Mouse (Mus musculus): ENCODE measurements at regions not wholly inside any gene's neighbourhood (a gene's known extent, or its start where the extent isn't known, plus 50 kb on each side); places are given as distances from the start of the nearest gene placed in this dataset.

GRCm38 (mm10) chr3:147930811-147931251, 1059.5 kb downstream of the Adgrl2 start:
- no peak for ATAC-seq (ENCODE audit: low FRiP score, low read depth)
- H3K9me3 ChIP-seq, result no peaks in the 10 kb centered on the region
- H3K27ac ChIP-seq (replicated peaks), result no peak overlapping the region
- no peak overlapping the region for H3K9ac ChIP-seq (replicated peaks)
- H3K4me1 ChIP-seq, result peaks cover 4% of the 10 kb centered on the region; the same call in 1 of the 2 replicates
- no peaks in the 10 kb centered on the region for H3K27me3 ChIP-seq
- 81% methylated on average over 6 of the region's 6 CpGs for WGBS
- no peak overlapping the region for H3K4me2 ChIP-seq (replicated peaks)
- H3K36me3 ChIP-seq, result no peaks in the 10 kb centered on the region
- H3K4me3 ChIP-seq, result no peak overlapping the region

- Histone ChIP-seq H3K27me3 (no peaks in the 10 kb centered on the region), H3K27ac (replicated peaks) (no peak overlapping the region), H3K4me1 (no peaks in the 10 kb centered on the region), H3K4me2 (replicated peaks) (no peak overlapping the region), H3K9me3 (no peaks in the 10 kb centered on the region), H3K36me3 (no peaks in the 10 kb centered on the region), H3K9ac (replicated peaks) (no peak overlapping the region), H3K4me3 (no peak overlapping the region)
- ATAC-seq (ENCODE audit: low FRiP score, low read depth), result no peak
- WGBS, result 93% methylated on average over 2 of the region's 2 CpGs
These were observed 1068.0 kb downstream of the Ttll7 start for GRCm38 (mm10) chr3:147920181-147920580.

GRCm38 (mm10) chr3:147919701-147920100, 1067.5 kb downstream of the Ttll7 start:
- H3K4me2 ChIP-seq (replicated peaks), result no peak overlapping the region
- H3K36me3 ChIP-seq, result no peaks in the 10 kb centered on the region
- no peak for ATAC-seq (ENCODE audit: low FRiP score, low read depth)
- WGBS, result 89% methylated on average over 3 of the region's 3 CpGs
- H3K27me3 ChIP-seq, result no peaks in the 10 kb centered on the region
- no peaks in the 10 kb centered on the region for H3K9me3 ChIP-seq
- no peak overlapping the region for H3K27ac ChIP-seq (replicated peaks)
- no peak overlapping the region for H3K9ac ChIP-seq (replicated peaks)
- H3K4me1 ChIP-seq, result no peaks in the 10 kb centered on the region
- H3K4me3 ChIP-seq, result no peak overlapping the region

GRCm38 (mm10) chr3:147919146-147919545, 1067.0 kb downstream of the Ttll7 start:
- 92% methylated on average over 4 of the region's 4 CpGs for WGBS
- ATAC-seq (ENCODE audit: low FRiP score, low read depth), result no peak
- no peaks in the 10 kb centered on the region for H3K9me3 ChIP-seq
- H3K4me1 ChIP-seq, result peaks cover 2% of the 10 kb centered on the region
- H3K4me3 ChIP-seq, result no peak overlapping the region
- H3K27ac ChIP-seq (replicated peaks), result no peak overlapping the region
- no peak overlapping the region for H3K4me2 ChIP-seq (replicated peaks)
- H3K9ac ChIP-seq (replicated peaks), result no peak overlapping the region
- no peaks in the 10 kb centered on the region for H3K36me3 ChIP-seq
- no peaks in the 10 kb centered on the region for H3K27me3 ChIP-seq

GRCm38 (mm10) chr3:147896751-147897150, 1044.6 kb downstream of the Ttll7 start:
- Histone ChIP-seq H3K9me3 (no peaks in the 10 kb centered on the region), H3K27me3 (no peaks in the 10 kb centered on the region), H3K4me1 (no peaks in the 10 kb centered on the region), H3K36me3 (no peaks in the 10 kb centered on the region), H3K27ac (replicated peaks) (no peak overlapping the region), H3K4me3 (no peak overlapping the region), H3K9ac (replicated peaks) (no peak overlapping the region), H3K4me2 (replicated peaks) (no peak overlapping the region)
- ATAC-seq (ENCODE audit: low FRiP score, low read depth), result no peak
- WGBS, result 78% methylated on average over 1 of the region's 1 CpGs

GRCm38 (mm10) chr3:147891682-147892081, 1039.5 kb downstream of the Ttll7 start:
- no peak overlapping the region for H3K9ac ChIP-seq (replicated peaks)
- H3K27me3 ChIP-seq, result no peaks in the 10 kb centered on the region
- 79% methylated on average over 5 of the region's 5 CpGs for WGBS
- H3K9me3 ChIP-seq, result no peaks in the 10 kb centered on the region
- H3K36me3 ChIP-seq, result no peaks in the 10 kb centered on the region
- no peak overlapping the region for H3K4me3 ChIP-seq
- H3K27ac ChIP-seq (replicated peaks), result no peak overlapping the region
- H3K4me1 ChIP-seq, result no peaks in the 10 kb centered on the region
- no peak overlapping the region for H3K4me2 ChIP-seq (replicated peaks)
- ATAC-seq (ENCODE audit: low FRiP score, low read depth), result no peak

- WGBS, result 60% methylated on average over 10 of the region's 10 CpGs
- no peak overlapping the region for H3K4me2 ChIP-seq (replicated peaks)
- no peaks in the 10 kb centered on the region for H3K27me3 ChIP-seq
- no peak overlapping the region for H3K9ac ChIP-seq (replicated peaks)
- no peaks in the 10 kb centered on the region for H3K9me3 ChIP-seq
- H3K36me3 ChIP-seq, result no peaks in the 10 kb centered on the region
- H3K27ac ChIP-seq (replicated peaks), result no peak overlapping the region
- peaks cover 13% of the 10 kb centered on the region for H3K4me1 ChIP-seq
- ATAC-seq (ENCODE audit: low FRiP score, low read depth), result peak; percentile 50; the same call in 1 of the 2 replicates
- H3K4me3 ChIP-seq, result no peak overlapping the region
These were observed 1034.2 kb downstream of the Ttll7 start for GRCm38 (mm10) chr3:147886261-147886893.

GRCm38 (mm10) chr3:147882936-147883645, 1030.9 kb downstream of the Ttll7 start:
- H3K4me2 ChIP-seq (replicated peaks), result no peak overlapping the region

GRCm38 (mm10) chr3:147878690-147879089, 1026.5 kb downstream of the Ttll7 start:
- Histone ChIP-seq H3K4me2 (replicated peaks) (no peak overlapping the region), H3K4me3 (no peak overlapping the region), H3K9me3 (no peaks in the 10 kb centered on the region), H3K27ac (replicated peaks) (no peak overlapping the region), H3K9ac (replicated peaks) (no peak overlapping the region), H3K4me1 (peaks cover 10% of the 10 kb centered on the region), H3K27me3 (no peaks in the 10 kb centered on the region), H3K36me3 (no peaks in the 10 kb centered on the region)
- ATAC-seq (ENCODE audit: low FRiP score, low read depth), result no peak
- 72% methylated on average over 3 of the region's 3 CpGs for WGBS

More at GRCm38 (mm10) chr3:147882936-147883645, 1030.9 kb downstream of the Ttll7 start:
- no peaks in the 10 kb centered on the region for H3K9me3 ChIP-seq
- H3K4me1 ChIP-seq, result peaks cover 13% of the 10 kb centered on the region
- peak overlapping the region; percentile 39; the same call in 1 of the 2 replicates for H3K27ac ChIP-seq (replicated peaks)
- peak; percentile 72; the same call in 1 of the 2 replicates for ATAC-seq (ENCODE audit: low FRiP score, low read depth)
- no peak overlapping the region for H3K9ac ChIP-seq (replicated peaks)
- no peaks in the 10 kb centered on the region for H3K27me3 ChIP-seq
- no peaks in the 10 kb centered on the region for H3K36me3 ChIP-seq
- WGBS, result 66% methylated on average over 10 of the region's 10 CpGs
- no peak overlapping the region for H3K4me3 ChIP-seq

- 73% methylated on average over 3 of the region's 3 CpGs for WGBS
- no peaks in the 10 kb centered on the region for H3K4me1 ChIP-seq
- no peak for ATAC-seq (ENCODE audit: low FRiP score, low read depth)
- no peaks in the 10 kb centered on the region for H3K9me3 ChIP-seq
- no peak overlapping the region for H3K27ac ChIP-seq (replicated peaks)
- H3K9ac ChIP-seq (replicated peaks), result no peak overlapping the region
- no peaks in the 10 kb centered on the region for H3K36me3 ChIP-seq
- no peaks in the 10 kb centered on the region for H3K27me3 ChIP-seq
- no peak overlapping the region for H3K4me2 ChIP-seq (replicated peaks)
- no peak overlapping the region for H3K4me3 ChIP-seq
These were observed 1016.1 kb downstream of the Ttll7 start for GRCm38 (mm10) chr3:147868281-147868680.

GRCm38 (mm10) chr3:147853346-147853745, 1001.2 kb downstream of the Ttll7 start:
- no peak overlapping the region for H3K9ac ChIP-seq (replicated peaks)
- H3K9me3 ChIP-seq, result no peaks in the 10 kb centered on the region
- WGBS, result 86% methylated on average over 4 of the region's 4 CpGs
- no peaks in the 10 kb centered on the region for H3K36me3 ChIP-seq
- ATAC-seq (ENCODE audit: low FRiP score, low read depth), result no peak
- no peak overlapping the region for H3K4me2 ChIP-seq (replicated peaks)
- H3K27ac ChIP-seq (replicated peaks), result no peak overlapping the region
- no peaks in the 10 kb centered on the region for H3K27me3 ChIP-seq
- no peak overlapping the region for H3K4me3 ChIP-seq
- H3K4me1 ChIP-seq, result peaks cover 3% of the 10 kb centered on the region; the same call in 1 of the 2 replicates

- ATAC-seq (ENCODE audit: low FRiP score, low read depth), result no peak
- WGBS, result 81% methylated on average over 2 of the region's 2 CpGs
These were observed 1000.7 kb downstream of the Ttll7 start for GRCm38 (mm10) chr3:147852830-147853229.

More at GRCm38 (mm10) chr3:147852830-147853229, 1000.7 kb downstream of the Ttll7 start:
- no peak overlapping the region for H3K9ac ChIP-seq (replicated peaks)
- no peaks in the 10 kb centered on the region for H3K36me3 ChIP-seq
- no peak overlapping the region for H3K27ac ChIP-seq (replicated peaks)
- H3K9me3 ChIP-seq, result no peaks in the 10 kb centered on the region
- peaks cover 3% of the 10 kb centered on the region; the same call in 1 of the 2 replicates for H3K4me1 ChIP-seq
- H3K4me2 ChIP-seq (replicated peaks), result no peak overlapping the region
- H3K27me3 ChIP-seq, result no peaks in the 10 kb centered on the region
- H3K4me3 ChIP-seq, result no peak overlapping the region
